Mouse (Mus musculus) kidney, embryonic 16.5 days (tissue): ENCODE data around the gene Gm5134. TPM values are rescaled to one million over a fixed set of nuclear protein-coding genes. Genes with fewer than 3 reads are reported as not detected.

Experiments
- ATAC-seq: fragments of 200-750 bp; cut with Nextera tagmentation; 2 replicates; pipeline ENCODE4 v1.8.0; 2017; ENCODE audit warnings: moderate TSS enrichment; ENCODE audit not compliant: low FRiP score, low TSS enrichment
- H3K27ac ChIP-seq: fragments of 300-500 bp; sonication (generic); 2 replicates; pipeline ENCODE4 v1.5.1; 2014; ENCODE audit warnings: low read length
- H3K27me3 ChIP-seq: fragments of 300-500 bp; sonication (generic); 2 replicates; pipeline ENCODE4 v1.6.1; 2014; ENCODE audit warnings: low read length, control low read depth, mixed read lengths; ENCODE audit not compliant: insufficient read depth
- H3K36me3 ChIP-seq: fragments of 300-500 bp; sonication (generic); 2 replicates; pipeline ENCODE4 v1.6.1; 2014; ENCODE audit warnings: low read length, control low read depth, mixed read lengths; ENCODE audit not compliant: insufficient read depth
- H3K4me1 ChIP-seq: fragments of 300-500 bp; sonication (generic); 2 replicates; pipeline ENCODE4 v1.6.1; 2014; ENCODE audit warnings: low read length, control low read depth, mixed read lengths; ENCODE audit not compliant: insufficient read depth
- H3K4me2 ChIP-seq: fragments of 300-500 bp; sonication (generic); replicated peaks from 2 replicates; pipeline ENCODE4 v1.6.1; 2014; ENCODE audit warnings: low read depth, low read length
- H3K4me3 ChIP-seq: fragments of 300-500 bp; sonication (generic); 2 replicates; pipeline ENCODE4 v1.5.1; 2014; ENCODE audit warnings: mild to moderate bottlenecking, low read length
- H3K9ac ChIP-seq: fragments of 300-500 bp; sonication (generic); replicated peaks from 2 replicates; pipeline ENCODE4 v1.6.1; 2014; ENCODE audit warnings: low read length
- H3K9me3 ChIP-seq: fragments of 300-500 bp; sonication (generic); 2 replicates; pipeline ENCODE4 v1.6.1; 2016; ENCODE audit warnings: low read length, control low read depth
- WGBS: fragments of 180-500 bp; shearing (Covaris S2); extraction: QIAGEN DNeasy Blood & Tissue Kit; methylation state at CpG from one replicate; pipeline ENCODE4 v1.1.7; 2014; 5-methylcytosine and 5-hydroxymethylcytosine counted together
- microRNA-seq: library from miRNA; unstranded; fragments of <30 nt; microRNA quantifications from one replicate; pipeline ENCODE4, GENCODE M21; 2016
- polyA plus RNA-seq: library from polyadenylated mRNA; unstranded; fragments of >200 nt; fragmentation: Nextera tagmentation; extraction: Ambion mirVana; gene quantifications from 2 replicates; pipeline ENCODE4 v1.2.1, GENCODE M21; 2015

Gene Gm5134
- polyA plus RNA-seq, 1 experiment from 2014 or later: not detected

GRCm38 (mm10) chr10:76047182-76047869 is 93.0 kb downstream of the Gm5134 start:
- Histone ChIP-seq H3K9me3 (no peaks in the 10 kb centered on the region), H3K4me2 (no peak overlapping the region), H3K4me3 (no peak overlapping the region), H3K4me1 (no peaks in the 10 kb centered on the region), H3K36me3 (peaks cover 14% of the 10 kb centered on the region; the same call in 1 of the 2 replicates), H3K9ac (no peak overlapping the region), H3K27ac (no peak overlapping the region), H3K27me3 (no peaks in the 10 kb centered on the region)
- ATAC-seq: no peak
- WGBS: 41% methylated on average over 5 of the region's 5 CpGs

GRCm38 (mm10) chr10:76048967-76049366 is 94.7 kb downstream of the Gm5134 start:
- no peaks in the 10 kb centered on the region for H3K27me3 ChIP-seq
- no peak overlapping the region for H3K27ac ChIP-seq
- H3K4me2 ChIP-seq: no peak overlapping the region
- H3K9ac ChIP-seq: no peak overlapping the region
- 29% methylated on average over 6 of the region's 6 CpGs for WGBS
- H3K4me1 ChIP-seq: no peaks in the 10 kb centered on the region
- H3K36me3 ChIP-seq: 0 out of 2 replicates have a peak, but pooled peaks cover 4% of the 10 kb centered on the region
- ATAC-seq: no peak
- no peaks in the 10 kb centered on the region for H3K9me3 ChIP-seq
- H3K4me3 ChIP-seq: no peak overlapping the region

- ATAC-seq: no peak
- H3K27ac ChIP-seq: no peak overlapping the region
- no peak overlapping the region for H3K4me3 ChIP-seq
- H3K4me1 ChIP-seq: no peaks in the 10 kb centered on the region
- H3K36me3 ChIP-seq: no peaks in the 10 kb centered on the region
- no peak overlapping the region for H3K4me2 ChIP-seq
- no peak overlapping the region for H3K9ac ChIP-seq
- 69% methylated on average over 11 of the region's 11 CpGs for WGBS
- no peaks in the 10 kb centered on the region for H3K27me3 ChIP-seq
- no peaks in the 10 kb centered on the region for H3K9me3 ChIP-seq
Measured at GRCm38 (mm10) chr10:76051860-76052259, 97.5 kb downstream of the Gm5134 start.

Small RNAs within 50 kb of the gene (microRNA-seq; reads per million reads assigned to microRNA genes)
- gene Mir6409: not detected

Other genes starting within 250 kb of the Gm5134 start
- gene Cabin1, start 190.2 kb upstream of the Gm5134 start, polyA plus RNA-seq: 34.0 and 34.9 TPM in 2 replicates
- gene Ddt, start 181.1 kb upstream of the Gm5134 start, polyA plus RNA-seq: 80.2 and 86.9 TPM in 2 replicates
- 0.59 TPM in 1 of 2 replicates, not detected in the other for gene Gm20441, start 173.6 kb upstream of the Gm5134 start, polyA plus RNA-seq
- gene Gstt3, start 173.1 kb upstream of the Gm5134 start, polyA plus RNA-seq: 54.8 and 56.5 TPM in 2 replicates
- gene Gstt1, start 155.9 kb upstream of the Gm5134 start, polyA plus RNA-seq: 16.5 and 19.7 TPM in 2 replicates
- not detected in 2 replicates for gene Gstt4, start 132.0 kb upstream of the Gm5134 start, polyA plus RNA-seq
- 53.0 and 56.2 TPM in 2 replicates for gene Gstt2, start 117.1 kb upstream of the Gm5134 start, polyA plus RNA-seq
- gene Mif, start 94.3 kb upstream of the Gm5134 start, polyA plus RNA-seq: 2,002 and 2,111 TPM in 2 replicates
- 4.0 and 4.4 TPM in 2 replicates for gene Derl3, start 61.1 kb upstream of the Gm5134 start, polyA plus RNA-seq
- gene Smarcb1, start 32.9 kb upstream of the Gm5134 start, polyA plus RNA-seq: 239 and 250 TPM in 2 replicates
- gene Chchd10, start 21.4 kb upstream of the Gm5134 start, polyA plus RNA-seq: 198 and 237 TPM in 2 replicates
- 62.1 and 70.5 TPM in 2 replicates for gene Mmp11, start 18.0 kb upstream of the Gm5134 start, polyA plus RNA-seq
- 0.40 and 0.50 TPM in 2 replicates for gene Gm867, start 13.8 kb upstream of the Gm5134 start, polyA plus RNA-seq
- gene Vpreb3, start 11.5 kb upstream of the Gm5134 start, polyA plus RNA-seq: 0.72 and 1.9 TPM in 2 replicates
- 22.9 and 25.1 TPM in 2 replicates for gene Zfp280b, start 78.1 kb downstream of the Gm5134 start, polyA plus RNA-seq
- 0.12 and 0.15 TPM in 2 replicates for gene Slc5a4b, start 156.4 kb downstream of the Gm5134 start, polyA plus RNA-seq
- gene Slc5a4a, start 192.9 kb downstream of the Gm5134 start, polyA plus RNA-seq: not detected in 2 replicates